Mouse (Mus musculus) kidney, adult 11 months (tissue): ENCODE measurements at regions not wholly inside any gene's neighbourhood (a gene's known extent, or its start where the extent isn't known, plus 50 kb on each side); places are given as distances from the start of the nearest gene placed in this dataset.

ENCODE experiments used
- DNase-seq: peaks from one replicate; pipeline ENCODE4 v3.0.0; 2022

- DNase-seq, result no peak
Measured at GRCm38 (mm10) chr13:53695385-53695784, 222.5 kb upstream of the Msx2 start.

- DNase-seq, result no peak
Measured at GRCm38 (mm10) chr13:53688934-53689333, 216.1 kb upstream of the Msx2 start.

- peak; percentile 15 for DNase-seq
Measured at GRCm38 (mm10) chr13:53688489-53688888, 215.6 kb upstream of the Msx2 start.

- DNase-seq, result no peak
Measured at GRCm38 (mm10) chr13:53684498-53684897, 211.6 kb upstream of the Msx2 start.

- no peak for DNase-seq
Measured at GRCm38 (mm10) chr13:53677187-53677586, 204.3 kb upstream of the Msx2 start.

- no peak for DNase-seq
Measured at GRCm38 (mm10) chr13:53670361-53670760, 197.5 kb upstream of the Msx2 start.

GRCm38 (mm10) chr13:53667518-53667917, 194.6 kb upstream of the Msx2 start:
- DNase-seq, result no peak

GRCm38 (mm10) chr13:53665592-53665991, 192.7 kb upstream of the Msx2 start:
- DNase-seq, result no peak

- no peak for DNase-seq
Measured at GRCm38 (mm10) chr13:53664631-53665230, 191.9 kb upstream of the Msx2 start.

- DNase-seq, result no peak
Measured at GRCm38 (mm10) chr13:53652826-53653225, 180.0 kb upstream of the Msx2 start.

- no peak for DNase-seq
Measured at GRCm38 (mm10) chr13:53648353-53648752, 175.5 kb upstream of the Msx2 start.

- no peak for DNase-seq
Measured at GRCm38 (mm10) chr13:53642557-53642956, 169.7 kb upstream of the Msx2 start.

GRCm38 (mm10) chr13:53639584-53639983, 166.7 kb upstream of the Msx2 start:
- no peak for DNase-seq

- DNase-seq, result no peak
Measured at GRCm38 (mm10) chr13:53639115-53639514, 166.2 kb upstream of the Msx2 start.

- no peak for DNase-seq
Measured at GRCm38 (mm10) chr13:53636011-53636410, 163.1 kb upstream of the Msx2 start.

- DNase-seq, result no peak
Measured at GRCm38 (mm10) chr13:53634637-53635203, 161.8 kb upstream of the Msx2 start.

GRCm38 (mm10) chr13:53598050-53598449, 125.2 kb upstream of the Msx2 start:
- no peak for DNase-seq

- no peak for DNase-seq
Measured at GRCm38 (mm10) chr13:53596871-53597800, 124.3 kb upstream of the Msx2 start.

- no peak for DNase-seq
Measured at GRCm38 (mm10) chr13:53592755-53593154, 119.9 kb upstream of the Msx2 start.

GRCm38 (mm10) chr13:53586771-53587170, 113.9 kb upstream of the Msx2 start:
- no peak for DNase-seq

- DNase-seq, result no peak
Measured at GRCm38 (mm10) chr13:53584504-53585130, 111.7 kb upstream of the Msx2 start.

- DNase-seq, result no peak
Measured at GRCm38 (mm10) chr13:53553876-53554577, 81.2 kb upstream of the Msx2 start.
